Mouse (Mus musculus) frontal cortex, postnatal 14 days (tissue): ENCODE data around the gene Abcb8.
"Not testable (repeated sequence)": the region's sequence is repeated elsewhere in the genome, so short reads cannot be mapped to it uniquely, and the experiment has no call there.

Experiments used
- DNase-seq, 2 experiments: peaks; one replicate each; pipeline ENCODE4 v3.0.0; 2022; ENCODE audit warnings: low spot score in 2 of 2

The Abcb8 gene

DNA sequence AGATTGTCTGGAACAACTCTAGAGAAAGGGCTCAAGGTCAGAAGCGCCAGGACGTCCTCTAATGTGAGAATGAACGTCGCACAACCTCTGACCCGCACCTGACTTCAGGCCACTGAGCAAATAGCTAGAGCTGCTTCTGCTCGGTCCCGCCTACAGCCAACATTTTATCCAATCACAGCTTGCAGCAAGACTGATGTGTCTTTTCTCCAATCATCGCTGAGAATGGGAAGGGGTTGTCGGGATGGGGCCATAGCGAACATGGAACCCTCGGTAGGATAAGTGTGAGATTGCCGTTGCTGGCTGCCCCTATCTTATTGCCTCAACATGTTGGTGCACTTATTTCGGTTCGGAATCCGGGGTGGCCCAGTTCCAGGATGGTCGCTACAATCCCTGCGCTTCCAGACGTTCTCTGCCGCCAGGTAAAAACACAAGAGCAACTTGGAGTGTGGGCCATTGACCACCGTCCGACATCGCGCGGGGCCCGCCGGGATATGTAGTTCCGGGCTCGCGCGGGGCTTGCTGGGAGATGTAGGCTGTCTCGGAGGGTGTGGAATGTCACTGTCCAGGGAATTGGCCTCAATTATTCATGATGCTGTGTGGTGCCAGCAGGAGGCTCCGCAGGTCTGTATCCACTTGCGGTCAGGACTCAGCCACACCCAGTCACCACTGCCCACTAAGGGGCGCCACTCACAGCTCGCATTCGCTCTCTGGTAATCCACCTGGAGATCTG is 867 bp downstream of the Abcb8 start:
- peak; percentile 94 to 95 for DNase-seq

- not testable (repeated sequence) for DNase-seq
Measured at GRCm38 (mm10) chr5:24396254-24396653, 2.8 kb downstream of the Abcb8 start.

GRCm38 (mm10) chr5:24399686-24400085 is 6.2 kb downstream of the Abcb8 start:
- DNase-seq = no peak

DNA sequence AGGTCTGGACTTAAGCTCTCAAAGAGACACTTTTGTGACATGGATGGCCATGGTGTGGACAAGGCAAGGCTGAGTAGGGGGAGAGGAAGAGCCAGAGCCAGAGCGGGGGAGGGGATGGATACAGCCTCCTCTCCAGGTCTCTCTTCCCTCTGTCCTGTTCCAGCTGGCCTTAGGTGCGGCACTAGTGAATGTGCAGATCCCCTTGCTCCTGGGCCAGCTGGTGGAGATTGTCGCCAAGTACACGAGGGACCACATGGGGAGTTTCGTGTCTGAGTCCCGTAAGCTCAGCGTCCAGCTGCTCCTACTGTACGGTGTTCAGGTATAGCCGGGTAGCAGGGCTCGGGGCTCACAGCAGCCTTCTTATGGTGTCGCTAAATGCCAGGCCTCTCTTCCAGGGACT is 6.9 kb downstream of the Abcb8 start:
- no peak for DNase-seq

DNA sequence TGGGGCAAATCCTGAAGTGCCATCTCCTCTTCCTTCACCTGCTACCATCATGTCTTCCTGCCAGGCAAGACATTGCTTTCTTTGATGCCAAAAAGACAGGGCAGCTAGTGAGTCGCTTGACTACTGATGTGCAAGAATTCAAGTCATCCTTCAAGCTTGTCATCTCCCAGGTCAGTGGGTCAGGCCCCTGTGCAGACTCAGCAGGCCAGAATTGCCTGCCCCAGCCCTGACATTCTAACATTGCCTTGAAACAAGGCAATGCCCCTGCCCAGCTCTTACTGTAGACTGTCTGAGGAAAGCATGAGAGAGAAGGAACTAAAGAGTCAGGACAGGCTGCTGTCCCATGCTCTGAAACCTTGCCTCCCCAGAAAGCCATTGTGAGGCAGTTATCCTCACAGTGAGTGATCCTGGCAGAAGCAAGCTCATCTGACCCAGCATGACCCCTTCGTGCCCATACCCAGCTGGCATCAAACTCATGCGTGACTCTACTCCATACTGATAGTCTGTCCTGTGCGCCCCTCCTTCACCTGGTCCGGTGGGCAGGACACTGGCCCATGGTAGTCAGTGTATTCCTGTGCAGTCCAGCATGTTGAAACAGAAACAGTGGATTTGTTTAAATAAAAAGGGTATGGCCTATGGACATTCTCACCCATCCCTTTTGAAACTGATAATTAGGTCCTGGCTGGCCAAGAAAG is 7.6 kb downstream of the Abcb8 start:
- DNase-seq = no peak

DNA sequence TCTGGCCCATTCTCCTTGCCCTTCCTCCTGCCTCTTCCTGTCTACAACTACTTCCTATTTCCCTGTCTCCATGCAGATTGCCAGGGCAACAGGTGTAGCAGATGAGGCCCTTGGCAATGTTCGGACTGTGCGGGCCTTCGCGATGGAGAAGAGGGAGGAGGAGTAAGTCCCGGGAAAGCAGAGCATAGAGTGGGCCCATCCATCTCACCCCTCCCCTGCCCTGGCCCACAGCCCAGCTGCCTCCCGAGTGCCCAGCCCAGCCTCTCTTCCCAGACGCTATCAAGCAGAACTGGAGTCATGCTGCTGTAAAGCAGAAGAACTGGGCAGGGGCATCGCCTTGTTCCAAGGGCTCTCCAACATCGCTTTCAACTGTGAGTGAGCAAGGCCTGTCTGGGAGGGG is 8.5 kb downstream of the Abcb8 start:
- no peak for DNase-seq

DNA sequence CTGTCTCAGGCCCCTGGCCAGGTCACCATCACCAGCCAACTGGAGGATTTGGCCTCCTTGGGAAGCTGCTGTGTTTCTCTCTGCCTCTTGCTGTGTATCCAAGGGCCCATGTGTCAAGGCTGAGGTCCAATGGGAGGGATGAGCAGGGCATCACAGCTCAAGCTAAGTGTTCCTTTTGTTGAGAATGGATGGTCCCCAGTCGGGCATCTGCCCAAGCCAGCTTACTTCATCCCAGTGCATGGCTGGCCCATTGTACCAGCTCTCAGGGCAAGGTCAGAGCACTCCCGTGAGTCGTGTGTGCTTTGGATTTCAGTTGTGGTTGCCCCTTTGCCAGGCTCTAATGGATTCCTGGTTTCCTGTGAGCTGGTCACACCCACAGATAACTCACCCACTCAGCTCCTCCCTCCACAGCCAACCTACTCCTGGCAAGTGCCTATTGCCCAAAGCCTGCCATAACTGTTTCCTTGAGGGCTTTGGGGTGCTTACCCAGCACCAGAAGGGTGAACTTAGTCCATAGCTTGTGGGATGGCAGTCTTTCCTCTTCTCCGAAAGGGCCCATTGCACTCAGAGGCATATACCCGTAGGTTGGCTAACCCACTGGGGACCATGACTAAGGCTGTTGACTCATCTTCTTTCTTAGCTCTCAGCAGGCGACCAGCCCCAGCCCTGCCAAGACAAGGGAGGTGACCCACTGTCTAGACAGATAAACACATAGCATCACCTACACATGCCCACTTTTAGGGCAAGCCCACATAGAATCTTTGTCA is 11.3 kb downstream of the Abcb8 start:
- DNase-seq = no peak

GRCm38 (mm10) chr5:24405389-24405876 is 12.0 kb downstream of the Abcb8 start:
- DNase-seq = no peak

DNA sequence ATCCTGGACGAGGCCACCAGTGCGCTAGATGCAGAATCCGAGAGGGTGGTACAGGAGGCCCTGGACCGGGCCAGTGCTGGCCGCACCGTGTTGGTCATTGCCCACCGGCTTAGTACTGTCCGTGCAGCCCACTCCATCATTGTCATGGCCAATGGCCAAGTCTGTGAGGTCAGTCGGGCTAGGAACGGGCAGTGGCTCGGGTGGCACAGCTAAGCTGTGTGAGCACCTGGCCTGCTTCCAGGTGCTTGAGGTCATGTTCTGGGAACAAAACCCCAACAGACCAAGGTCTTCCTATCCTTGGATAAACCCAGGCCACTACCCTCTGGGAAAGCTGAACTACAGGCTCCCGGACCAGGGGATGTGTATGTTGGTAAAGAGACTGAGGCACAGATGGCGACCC is 15.2 kb downstream of the Abcb8 start:
- DNase-seq = no peak

- DNase-seq = no peak
Measured at GRCm38 (mm10) chr5:24409466-24409865, 16.0 kb downstream of the Abcb8 start.

DNA sequence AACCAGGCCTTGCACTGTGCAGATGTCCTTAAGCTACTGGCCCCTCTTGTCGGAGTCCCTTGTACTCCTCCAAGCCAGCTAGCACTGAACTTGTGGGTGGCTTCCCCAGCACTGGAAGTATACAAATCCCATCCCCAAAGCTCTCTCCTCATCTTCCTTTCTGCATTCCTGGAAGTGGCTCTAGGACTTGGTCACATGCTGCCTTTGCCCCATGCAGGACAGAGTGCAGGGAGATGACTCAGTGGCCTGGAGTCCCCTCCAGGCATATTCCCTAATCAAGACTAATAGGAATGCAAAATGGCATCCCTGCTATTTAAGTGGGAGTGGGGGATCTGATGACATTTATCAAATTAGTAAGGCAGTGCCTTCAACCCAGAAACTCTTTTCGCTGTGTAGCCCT is 18.6 kb downstream of the Abcb8 start:
- no peak for DNase-seq

DNA sequence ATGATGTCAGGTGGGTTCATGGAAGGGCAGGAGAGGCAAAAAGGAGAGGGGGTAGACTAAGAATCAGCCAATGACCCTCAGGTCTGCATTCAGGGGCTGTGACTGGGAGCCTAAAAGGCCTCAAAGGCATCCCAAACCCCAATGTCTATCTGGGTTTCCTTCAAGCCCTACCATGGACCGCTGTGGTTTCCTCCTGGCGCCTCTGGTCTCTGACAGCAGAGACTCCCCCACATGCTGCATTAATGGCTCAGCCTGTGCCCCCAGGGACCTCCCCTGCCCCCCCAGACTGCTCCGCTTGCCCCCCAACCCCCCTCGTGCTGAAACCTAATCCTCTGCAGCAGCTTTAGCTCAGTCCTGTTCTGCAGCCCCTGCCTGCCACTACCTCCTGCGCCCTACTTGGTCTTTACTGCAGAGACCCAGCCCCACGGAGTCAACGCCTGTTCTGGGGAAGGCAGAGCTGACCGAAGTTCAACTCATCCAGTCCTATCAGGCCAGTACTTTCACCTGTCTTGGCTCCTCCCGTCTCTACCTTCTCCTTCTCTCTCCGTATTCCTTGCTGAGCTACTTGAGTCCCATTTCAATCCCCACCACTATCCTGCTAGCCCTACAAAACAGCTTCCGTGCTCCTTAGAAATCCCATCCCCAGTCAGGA is 19.7 kb downstream of the Abcb8 start, which contains the start of gene Asic3:
Gene Asic3 (plus strand): TSS at position 351 of the 652 bp plus-strand sequence.
- no peak for DNase-seq

DNA sequence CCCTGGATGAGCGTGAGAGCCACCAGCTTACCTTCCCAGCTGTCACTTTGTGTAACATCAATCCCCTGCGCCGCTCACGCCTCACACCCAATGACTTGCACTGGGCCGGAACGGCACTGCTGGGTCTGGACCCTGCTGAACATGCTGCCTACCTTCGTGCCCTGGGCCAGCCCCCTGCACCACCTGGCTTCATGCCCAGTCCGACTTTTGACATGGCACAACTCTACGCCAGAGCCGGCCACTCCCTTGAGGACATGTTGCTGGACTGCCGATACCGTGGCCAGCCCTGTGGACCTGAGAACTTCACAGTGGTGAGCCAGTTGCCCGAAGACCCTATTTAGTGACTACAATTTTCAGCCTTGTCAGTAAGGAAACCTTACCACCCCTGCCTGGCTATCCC is 20.5 kb downstream of the Abcb8 start:
- no peak for DNase-seq

DNA sequence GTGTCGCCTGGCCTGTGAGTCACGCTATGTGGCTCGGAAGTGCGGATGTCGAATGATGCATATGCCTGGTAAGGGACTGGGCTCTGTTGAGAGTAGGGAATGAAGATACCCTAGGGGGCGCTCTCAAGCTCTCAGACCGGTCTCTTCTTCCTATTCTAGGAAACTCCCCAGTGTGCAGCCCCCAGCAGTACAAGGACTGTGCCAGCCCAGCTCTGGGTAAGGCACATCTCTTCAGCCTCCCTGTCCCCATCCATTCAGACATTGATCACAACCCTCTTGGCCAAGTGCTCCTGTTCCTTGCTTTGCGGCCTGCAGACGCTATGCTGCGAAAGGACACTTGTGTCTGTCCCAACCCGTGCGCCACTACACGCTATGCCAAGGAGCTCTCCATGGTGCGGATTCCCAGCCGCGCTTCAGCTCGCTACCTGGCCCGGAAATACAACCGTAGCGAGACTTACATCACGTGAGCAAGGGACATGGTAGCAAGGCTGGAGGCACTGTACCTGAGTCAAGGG is 22.8 kb downstream of the Abcb8 start:
- peak; percentile 55 to 60 for DNase-seq

DNA sequence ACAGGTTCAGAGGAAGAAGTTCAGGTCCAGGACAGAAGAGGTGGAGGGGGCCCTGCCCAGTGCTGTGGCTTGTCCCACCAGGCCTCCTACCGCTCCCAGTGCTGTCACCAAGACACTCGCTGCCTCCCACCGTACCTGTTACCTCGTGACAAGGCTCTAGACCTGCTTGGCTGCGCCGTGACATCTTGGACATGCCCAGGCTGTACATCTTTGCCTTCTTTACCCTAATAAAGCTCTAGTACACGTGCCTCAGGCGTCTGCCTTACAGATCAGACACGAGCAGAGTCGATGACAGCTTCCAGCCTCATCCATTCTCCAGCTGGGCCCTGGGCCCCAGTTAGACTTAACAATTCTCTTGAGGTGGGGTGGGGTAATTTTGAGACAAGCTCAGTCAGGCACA is 24.1 kb downstream of the Abcb8 start:
- DNase-seq = no peak

DNA sequence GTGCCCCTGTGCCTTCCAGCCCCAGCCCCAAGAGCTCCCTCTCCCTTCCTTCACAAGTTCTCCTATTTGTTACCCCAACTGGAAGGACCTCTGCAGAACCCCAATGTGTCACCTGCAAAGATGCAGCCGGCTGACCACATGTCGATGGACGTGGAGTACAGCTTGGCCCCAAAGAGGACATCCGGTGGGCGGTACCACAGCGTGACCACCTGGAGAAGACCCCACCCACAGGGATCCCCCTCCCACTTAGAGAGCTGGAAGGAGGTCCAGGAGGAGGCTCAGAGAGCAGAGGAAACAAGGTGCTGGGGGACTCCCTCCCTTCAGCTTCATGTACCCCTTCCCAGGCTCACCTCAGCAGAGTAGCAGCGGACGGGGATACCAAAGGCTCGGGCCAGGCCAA is 26.9 kb downstream of the Abcb8 start:
- no peak for DNase-seq

- DNase-seq = peak; percentile 98 to 100
Measured at GRCm38 (mm10) chr5:24423129-24424003, 29.9 kb downstream of the Abcb8 start, which contains the start of the genes Cdk5 and Slc4a2. TSS of gene Cdk5 (minus strand) at chr5:24423530. TSS of gene Slc4a2 (plus strand) at chr5:24423837.

GRCm38 (mm10) chr5:24424004-24424781 is 30.7 kb downstream of the Abcb8 start:
- DNase-seq = no peak

DNA sequence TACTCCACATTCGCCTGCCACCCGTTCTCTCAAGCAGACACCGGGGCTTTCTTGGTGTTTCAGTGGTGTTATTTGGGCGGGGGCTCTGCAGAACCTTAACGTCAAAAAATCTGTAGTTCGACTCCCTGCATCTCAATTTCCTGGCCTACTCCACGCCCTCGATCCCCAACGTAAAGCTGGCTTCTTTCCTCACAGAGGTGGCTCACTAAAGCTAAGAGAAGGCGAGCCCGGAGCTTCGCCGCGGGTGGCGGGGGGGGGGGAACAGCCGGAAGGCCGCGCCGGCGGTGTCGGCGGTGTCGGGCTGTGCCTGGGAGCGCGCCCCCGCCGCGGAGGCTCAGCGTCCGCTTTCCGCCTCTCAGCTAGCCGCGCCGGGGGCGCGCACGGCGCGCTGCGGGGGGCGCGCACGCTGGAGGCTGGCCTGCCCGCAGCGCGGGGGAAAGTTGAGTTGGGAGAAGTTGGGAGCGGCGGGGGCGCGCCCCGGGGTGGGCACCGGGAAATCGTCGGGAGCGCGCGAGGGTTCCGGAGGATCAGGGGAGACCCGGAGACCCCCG is 31.5 kb downstream of the Abcb8 start:
- peak; percentile 38 to 60 for DNase-seq
